Mouse (Mus musculus): ENCODE data around the gene Bach1. TPM values are rescaled to one million over a fixed set of nuclear protein-coding genes. Genes with fewer than 3 reads are reported as not detected.

Gene Bach1
- total RNA-seq, 2 experiments from 2014 or later, result 28.3 to 31.8 TPM

- DNase-seq, result no peak
These were observed 13.2 kb downstream of the Bach1 start for GRCm38 (mm10) chr16:87711961-87712360.

GRCm38 (mm10) chr16:87712986-87713693 is 14.4 kb downstream of the Bach1 start:
- peak; percentile 56 to 59 for DNase-seq

GRCm38 (mm10) chr16:87714550-87714949 is 15.8 kb downstream of the Bach1 start:
- no peak for DNase-seq

GRCm38 (mm10) chr16:87715221-87715620 is 16.5 kb downstream of the Bach1 start:
- no peak for DNase-seq

GRCm38 (mm10) chr16:87716269-87716668 is 17.5 kb downstream of the Bach1 start:
- DNase-seq, result peak in 1 of 2 experiments; percentile 36

GRCm38 (mm10) chr16:87717046-87717660 is 18.4 kb downstream of the Bach1 start:
- DNase-seq, result no peak

- DNase-seq, result no peak
These were observed 20.3 kb downstream of the Bach1 start for GRCm38 (mm10) chr16:87719071-87719470.

GRCm38 (mm10) chr16:87719688-87720283 is 21.0 kb downstream of the Bach1 start:
- peak in 1 of 2 experiments; percentile 36 for DNase-seq

- DNase-seq, result no peak
These were observed 22.2 kb downstream of the Bach1 start for GRCm38 (mm10) chr16:87720851-87721409.

GRCm38 (mm10) chr16:87722857-87723256 is 24.1 kb downstream of the Bach1 start:
- no peak for DNase-seq

- DNase-seq, result no peak
These were observed 24.7 kb downstream of the Bach1 start for GRCm38 (mm10) chr16:87723479-87723878.

GRCm38 (mm10) chr16:87724826-87725225 is 26.1 kb downstream of the Bach1 start:
- no peak for DNase-seq

- DNase-seq, result no peak
These were observed 26.5 kb downstream of the Bach1 start for GRCm38 (mm10) chr16:87725241-87725640.

GRCm38 (mm10) chr16:87725963-87726362 is 27.2 kb downstream of the Bach1 start:
- peak in 1 of 2 experiments; percentile 37 for DNase-seq

GRCm38 (mm10) chr16:87726369-87726768 is 27.6 kb downstream of the Bach1 start:
- no peak for DNase-seq

GRCm38 (mm10) chr16:87727250-87727649 is 28.5 kb downstream of the Bach1 start:
- no peak for DNase-seq

- no peak for DNase-seq
These were observed 29.2 kb downstream of the Bach1 start for GRCm38 (mm10) chr16:87727918-87728317.

GRCm38 (mm10) chr16:87728703-87729102 is 30.0 kb downstream of the Bach1 start:
- DNase-seq, result no peak

GRCm38 (mm10) chr16:87729469-87729868 is 30.7 kb downstream of the Bach1 start:
- DNase-seq, result no peak

- DNase-seq, result no peak
These were observed 36.2 kb downstream of the Bach1 start for GRCm38 (mm10) chr16:87734868-87735381.

GRCm38 (mm10) chr16:87736106-87736505 is 37.4 kb downstream of the Bach1 start:
- no peak for DNase-seq

- DNase-seq, result no peak
These were observed 38.6 kb downstream of the Bach1 start for GRCm38 (mm10) chr16:87737296-87737695.
